Mouse (Mus musculus): ENCODE measurements around the gene Sdf4. TPM values are rescaled to one million over a fixed set of nuclear protein-coding genes. Genes with fewer than 3 reads are reported as not detected.

Sdf4 gene
- polyA plus RNA-seq, 2 experiments, result 26.8 to 72.1 TPM

GRCm38 (mm10) chr4:155981436-155982082 is 11.1 kb upstream of the Sdf4 start:
- ATAC-seq (ENCODE audit: insufficient read depth) (peak; percentile 31; the same call in 1 of the 2 replicates), DNase-seq (ENCODE audit: low read depth in 3 of 3, low spot score in 3 of 3) (no peak)
- WGBS (ENCODE audit: insufficient replicate concordance), result 39% methylated on average over 12 of the region's 12 CpGs
- H3K4me2 ChIP-seq (ENCODE audit: low read depth), result no peak overlapping the region
- H3K36me3 ChIP-seq (replicated peaks; ENCODE audit: control insufficient read depth, insufficient read depth, low read depth), result no peaks in the 10 kb centered on the region
- no peak overlapping the region for H3K9ac ChIP-seq (replicated peaks)
- peak; percentile 49; the same call in 1 of the 2 replicates for TF ChIP-seq EP300 (IDR thresholded peaks at IDR 0.05; ENCODE audit: low read depth)
- TF ChIP-seq CTCF (IDR thresholded peaks at IDR 0.05; ENCODE audit: low read depth), result no peak
- peaks cover 0 to 3% of the 10 kb centered on the region in 2 experiments; a peak in 2 of 4 replicates for H3K4me1 ChIP-seq (replicated peaks; ENCODE audit: control insufficient read depth in 2 of 2, insufficient read depth in 2 of 2, low read length in 1 of 2)
- H3K27me3 ChIP-seq (ENCODE audit: control insufficient read depth, insufficient read depth, low read length), result no peaks in the 10 kb centered on the region
- no peaks in the 10 kb centered on the region for H3K9me3 ChIP-seq (ENCODE audit: control insufficient read depth, low read length)
- no peak overlapping the region for H3K4me3 ChIP-seq (ENCODE audit: insufficient read depth in 1 of 2, low read depth in 2 of 2, low read length in 2 of 2)
- H3K27ac ChIP-seq, result no peak overlapping the region

DNA sequence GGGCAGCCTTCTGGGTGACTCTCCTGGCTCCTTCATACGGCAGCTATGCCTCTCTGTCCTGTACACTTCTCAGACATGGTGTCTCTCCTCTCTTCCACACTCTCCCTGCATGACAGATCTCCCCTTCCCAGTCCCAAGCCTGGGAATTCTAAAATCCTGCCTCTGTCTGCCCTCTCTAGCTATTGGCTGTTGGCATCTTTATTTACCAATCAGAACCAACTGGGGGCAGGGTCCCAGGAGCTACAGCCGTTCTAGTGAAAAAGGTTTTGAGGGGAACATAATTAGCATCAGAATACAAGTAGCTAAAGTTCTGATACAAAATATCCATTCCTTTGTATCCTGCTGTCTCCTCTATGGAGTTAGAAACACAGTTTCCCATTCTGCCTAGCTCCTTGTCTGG is 8.9 kb upstream of the Sdf4 start:
- TF ChIP-seq EP300 (IDR thresholded peaks at IDR 0.05; ENCODE audit: low read depth), result no peak
- no peak for TF ChIP-seq CTCF (IDR thresholded peaks at IDR 0.05; ENCODE audit: low read depth)
- no peak for DNase-seq (ENCODE audit: low read depth in 3 of 3, low spot score in 3 of 3)
- no peak overlapping the region for H3K9ac ChIP-seq (replicated peaks)

DNA sequence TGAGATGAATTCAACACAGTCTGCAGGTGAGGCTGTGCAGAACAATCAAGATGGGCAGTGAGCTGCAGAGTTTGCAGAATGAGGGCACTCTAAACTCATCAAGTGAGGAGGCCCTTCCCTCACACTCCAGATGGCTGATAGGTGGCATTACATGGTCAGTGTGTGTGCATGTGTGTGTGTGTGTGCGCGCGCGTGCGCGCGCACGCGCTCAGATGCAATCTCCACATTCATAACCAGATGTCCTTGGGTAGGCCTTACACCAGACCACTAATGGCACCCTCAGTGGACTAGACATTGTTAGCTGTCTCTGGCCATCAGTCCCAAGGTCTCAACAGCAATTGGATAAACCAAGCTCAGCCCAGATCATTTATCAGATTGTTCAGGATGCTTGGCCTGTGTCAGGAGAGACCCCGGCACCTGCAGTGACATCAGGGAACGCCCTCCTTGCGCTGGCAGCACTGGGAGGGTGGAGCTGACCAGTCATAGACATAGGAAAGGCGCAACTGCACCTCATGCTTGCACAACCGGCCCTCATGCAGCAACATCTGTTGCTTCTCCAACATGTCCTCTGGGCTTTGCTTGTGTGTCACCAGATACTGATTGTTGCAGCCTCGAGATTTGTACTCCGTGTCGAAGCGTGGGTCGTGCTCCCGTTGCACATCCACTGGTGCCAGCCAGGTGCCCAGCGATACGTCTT is 1.3 kb upstream of the Sdf4 start:
- 61% methylated on average over 22 of the region's 22 CpGs for WGBS (ENCODE audit: insufficient replicate concordance)
- Histone ChIP-seq H3K9ac (replicated peaks) (peak overlapping the region; percentile 62), H3K4me2 (ENCODE audit: low read depth) (peak overlapping the region; percentile 98), H3K36me3 (replicated peaks; ENCODE audit: control insufficient read depth, insufficient read depth, low read depth) (no peaks in the 10 kb centered on the region; the same call in 1 of the 2 replicates), H3K27ac (peak overlapping the region; percentile 49), H3K4me3 (ENCODE audit: insufficient read depth in 1 of 2, low read depth in 2 of 2, low read length in 2 of 2) (peak overlapping the region; percentile 75 to 85), H3K27me3 (ENCODE audit: control insufficient read depth, insufficient read depth, low read length) (no peaks in the 10 kb centered on the region), H3K4me1 (replicated peaks; ENCODE audit: control insufficient read depth in 2 of 2, insufficient read depth in 2 of 2, low read length in 1 of 2) (peaks cover 44 to 45% of the 10 kb centered on the region in 2 experiments), H3K9me3 (ENCODE audit: control insufficient read depth, low read length) (no peaks in the 10 kb centered on the region)
- DNase-seq (ENCODE audit: low read depth in 3 of 3, low spot score in 3 of 3) (no peak), ATAC-seq (ENCODE audit: insufficient read depth) (no peak)
- no peak for TF ChIP-seq CTCF (IDR thresholded peaks at IDR 0.05; ENCODE audit: low read depth)
- no peak for TF ChIP-seq EP300 (IDR thresholded peaks at IDR 0.05; ENCODE audit: low read depth)

More for the DNA sequence above, 8.9 kb upstream of the Sdf4 start:
- Histone ChIP-seq H3K27ac (no peak overlapping the region), H3K4me2 (ENCODE audit: low read depth) (no peak overlapping the region), H3K27me3 (ENCODE audit: control insufficient read depth, insufficient read depth, low read length) (no peaks in the 10 kb centered on the region), H3K9me3 (ENCODE audit: control insufficient read depth, low read length) (no peaks in the 10 kb centered on the region), H3K4me3 (ENCODE audit: insufficient read depth in 1 of 2, low read depth in 2 of 2, low read length in 2 of 2) (no peak overlapping the region), H3K36me3 (replicated peaks; ENCODE audit: control insufficient read depth, insufficient read depth, low read depth) (no peaks in the 10 kb centered on the region), H3K4me1 (replicated peaks; ENCODE audit: control insufficient read depth in 2 of 2, insufficient read depth in 2 of 2, low read length in 1 of 2) (peaks cover 7 to 15% of the 10 kb centered on the region in 2 experiments)
- ATAC-seq (ENCODE audit: insufficient read depth), result no peak
- 24% methylated on average over 2 of the region's 2 CpGs for WGBS (ENCODE audit: insufficient replicate concordance)

DNA sequence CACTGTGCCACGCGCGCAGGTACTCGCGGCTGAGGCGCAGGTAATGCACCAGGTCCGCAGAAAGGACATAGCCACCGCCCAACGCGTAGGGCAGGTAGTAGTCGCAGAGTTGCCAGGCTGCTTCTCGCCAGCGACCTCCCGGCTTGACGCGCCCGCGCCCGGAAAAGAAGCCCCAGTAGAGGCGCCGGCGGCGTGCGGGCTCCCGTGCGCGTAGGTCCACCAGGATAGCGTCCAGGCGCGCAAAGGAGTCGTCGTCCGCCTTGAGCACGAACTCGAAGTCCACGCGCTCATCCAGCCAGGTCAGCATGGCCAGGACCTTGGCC is 803 bp upstream of the Sdf4 start:
- ATAC-seq (ENCODE audit: insufficient read depth) (no peak), DNase-seq (ENCODE audit: low read depth in 3 of 3, low spot score in 3 of 3) (no peak)
- H3K36me3 ChIP-seq (replicated peaks; ENCODE audit: control insufficient read depth, insufficient read depth, low read depth), result no peaks in the 10 kb centered on the region; the same call in 1 of the 2 replicates
- peak overlapping the region; percentile 98 for H3K4me2 ChIP-seq (ENCODE audit: low read depth)
- peaks cover 44 to 45% of the 10 kb centered on the region in 2 experiments for H3K4me1 ChIP-seq (replicated peaks; ENCODE audit: control insufficient read depth in 2 of 2, insufficient read depth in 2 of 2, low read length in 1 of 2)
- H3K4me3 ChIP-seq (ENCODE audit: insufficient read depth in 1 of 2, low read depth in 2 of 2, low read length in 2 of 2), result peak overlapping the region; percentile 75 to 85
- no peaks in the 10 kb centered on the region for H3K9me3 ChIP-seq (ENCODE audit: control insufficient read depth, low read length)
- no peaks in the 10 kb centered on the region for H3K27me3 ChIP-seq (ENCODE audit: control insufficient read depth, insufficient read depth, low read length)
- 17% methylated on average over 37 of the region's 37 CpGs for WGBS (ENCODE audit: insufficient replicate concordance)
- peak overlapping the region; percentile 49 for H3K27ac ChIP-seq
- TF ChIP-seq EP300 (IDR thresholded peaks at IDR 0.05; ENCODE audit: low read depth) (no peak), CTCF (IDR thresholded peaks at IDR 0.05; ENCODE audit: low read depth) (0 out of 2 replicates have a peak, but pooled peaks have one; percentile 19)
- peak overlapping the region; percentile 62 for H3K9ac ChIP-seq (replicated peaks)

GRCm38 (mm10) chr4:155992906-155993547 is 355 bp downstream of the Sdf4 start:
- H3K27me3 ChIP-seq (ENCODE audit: control insufficient read depth, insufficient read depth, low read length), result no peaks in the 10 kb centered on the region
- DNase-seq (ENCODE audit: low read depth in 3 of 3, low spot score in 3 of 3), result peak; percentile 91
- peak overlapping the region; percentile 91 for H3K4me2 ChIP-seq (ENCODE audit: low read depth)
- peaks cover 10% of the 10 kb centered on the region for H3K36me3 ChIP-seq (replicated peaks; ENCODE audit: control insufficient read depth, insufficient read depth, low read depth)
- WGBS (ENCODE audit: insufficient replicate concordance), result under 1% methylated on average over 69 of the region's 70 CpGs
- H3K27ac ChIP-seq, result peak overlapping the region; percentile 85
- TF ChIP-seq CTCF (IDR thresholded peaks at IDR 0.05; ENCODE audit: low read depth) (peak; percentile 23; the same call in 1 of the 2 replicates), EP300 (IDR thresholded peaks at IDR 0.05; ENCODE audit: low read depth) (no peak)
- ATAC-seq (ENCODE audit: insufficient read depth), result peak; percentile 76
- H3K4me1 ChIP-seq (replicated peaks; ENCODE audit: control insufficient read depth in 2 of 2, insufficient read depth in 2 of 2, low read length in 1 of 2), result peaks cover 41 to 43% of the 10 kb centered on the region in 2 experiments
- no peaks in the 10 kb centered on the region for H3K9me3 ChIP-seq (ENCODE audit: control insufficient read depth, low read length)
- peak overlapping the region; percentile 78 for H3K9ac ChIP-seq (replicated peaks)
- peak overlapping the region; percentile 85 to 100 for H3K4me3 ChIP-seq (ENCODE audit: insufficient read depth in 1 of 2, low read depth in 2 of 2, low read length in 2 of 2)
